Mouse (Mus musculus) adrenal gland, postnatal 0 days (tissue): ENCODE measurements around the gene Agpat1. TPM values are rescaled to one million over a fixed set of nuclear protein-coding genes. Genes with fewer than 3 reads are reported as not detected.

Experiments used
- polyA plus RNA-seq: library from polyadenylated mRNA; unstranded; fragments of >200 nt; fragmentation: Nextera tagmentation; extraction: Ambion mirVana; gene quantifications from 2 replicates; pipeline ENCODE4 v1.2.1, GENCODE M21; 2015

The Agpat1 gene
- 43.8 and 58.6 TPM in 2 replicates for polyA plus RNA-seq

GRCm38 (mm10) chr17:34604061-34604508 is at the start of gene Agpat1:
TSS of gene Agpat1 (plus strand) at chr17:34604262.

GRCm38 (mm10) chr17:34564003-34564421 is 40.0 kb upstream of the Agpat1 start, which contains the start of gene Notch4:
TSS of gene Notch4 (plus strand) at chr17:34564268.

GRCm38 (mm10) chr17:34589681-34590101 is 14.4 kb upstream of the Agpat1 start, which contains the start of gene Gpsm3:
TSS of gene Gpsm3 (plus strand) at chr17:34589806.

GRCm38 (mm10) chr17:34591029-34591993 is 12.8 kb upstream of the Agpat1 start, which contains the start of gene Pbx2:
TSS of gene Pbx2 (plus strand) at chr17:34591266.

GRCm38 (mm10) chr17:34597566-34598095 is 6.4 kb upstream of the Agpat1 start, which contains the start of gene Ager:
TSS of gene Ager (plus strand) at chr17:34597862.

GRCm38 (mm10) chr17:34603375-34604060 is 544 bp upstream of the Agpat1 start, which contains the start of gene Rnf5:
TSS of gene Rnf5 (minus strand) at chr17:34603690.

GRCm38 (mm10) chr17:34615871-34616270 is 11.8 kb downstream of the Agpat1 start, which contains the start of gene Egfl8:
TSS of gene Egfl8 (minus strand) at chr17:34615971.

GRCm38 (mm10) chr17:34627943-34628643 is 24.0 kb downstream of the Agpat1 start, which contains the start of gene Ppt2:
TSS of gene Ppt2 (minus strand) at chr17:34628510.

GRCm38 (mm10) chr17:34629221-34629751 is 25.2 kb downstream of the Agpat1 start, which contains the start of gene Prrt1:
TSS of gene Prrt1 (plus strand) at chr17:34629533.

GRCm38 (mm10) chr17:34644608-34645007 is 40.5 kb downstream of the Agpat1 start, which contains the start of gene Fkbpl:
TSS of gene Fkbpl (plus strand) at chr17:34644764.

GRCm38 (mm10) chr17:34646906-34647787 is 43.1 kb downstream of the Agpat1 start, which contains the start of gene Atf6b:
TSS of gene Atf6b (plus strand) at chr17:34647146.

Other genes starting within 250 kb of the Agpat1 start
- gene Btnl2, start 249.4 kb upstream of the Agpat1 start, polyA plus RNA-seq = 0.12 and 0.22 TPM in 2 replicates
- gene Btnl1, start 227.1 kb upstream of the Agpat1 start, polyA plus RNA-seq = not detected in 2 replicates
- 1.4 and 2.6 TPM in 2 replicates for gene BC051142, start 205.4 kb upstream of the Agpat1 start, polyA plus RNA-seq
- gene Btnl4, start 126.9 kb upstream of the Agpat1 start, polyA plus RNA-seq = not detected in 2 replicates
- gene Btnl6, start 86.9 kb upstream of the Agpat1 start, polyA plus RNA-seq = not detected in 2 replicates
- 3.0 and 5.0 TPM in 2 replicates for gene Notch4, start 40.0 kb upstream of the Agpat1 start, polyA plus RNA-seq
- gene Gpsm3, start 14.5 kb upstream of the Agpat1 start, polyA plus RNA-seq = 15.0 TPM in 2 replicates
- gene Pbx2, start 13.0 kb upstream of the Agpat1 start, polyA plus RNA-seq = 6.1 and 6.8 TPM in 2 replicates
- gene Ager, start 6.4 kb upstream of the Agpat1 start, polyA plus RNA-seq = 4.4 and 5.1 TPM in 2 replicates
- gene Rnf5, start 572 bp upstream of the Agpat1 start, polyA plus RNA-seq = 90.9 and 133 TPM in 2 replicates
- gene Egfl8, start 11.7 kb downstream of the Agpat1 start, polyA plus RNA-seq = 11.5 and 18.6 TPM in 2 replicates
- gene Ppt2, start 24.2 kb downstream of the Agpat1 start, polyA plus RNA-seq = 25.5 and 34.3 TPM in 2 replicates
- gene Prrt1, start 25.3 kb downstream of the Agpat1 start, polyA plus RNA-seq = 1.3 and 2.2 TPM in 2 replicates
- gene Fkbpl, start 40.5 kb downstream of the Agpat1 start, polyA plus RNA-seq = 13.8 and 17.8 TPM in 2 replicates
- gene Atf6b, start 42.9 kb downstream of the Agpat1 start, polyA plus RNA-seq = 34.1 and 43.4 TPM in 2 replicates
- gene Tnxb, start 66.3 kb downstream of the Agpat1 start, polyA plus RNA-seq = 10.3 and 10.4 TPM in 2 replicates
- 182 and 224 TPM in 2 replicates for gene C4b, start 139.6 kb downstream of the Agpat1 start, polyA plus RNA-seq
- 2,316 and 6,586 TPM in 2 replicates for gene Cyp21a1, start 200.3 kb downstream of the Agpat1 start, polyA plus RNA-seq
- gene Stk19, start 232.7 kb downstream of the Agpat1 start, polyA plus RNA-seq = 37.9 and 41.1 TPM in 2 replicates
- gene Dxo, start 232.8 kb downstream of the Agpat1 start, polyA plus RNA-seq = 34.6 and 62.4 TPM in 2 replicates
- 23.8 and 36.5 TPM in 2 replicates for gene Skiv2l, start 245.9 kb downstream of the Agpat1 start, polyA plus RNA-seq
- gene Nelfe, start 246.1 kb downstream of the Agpat1 start, polyA plus RNA-seq = 56.9 and 73.9 TPM in 2 replicates